Mouse (Mus musculus) hindbrain, embryonic 14.5 days (tissue): ENCODE data around the gene Socs7. TPM values are rescaled to one million over a fixed set of nuclear protein-coding genes. Genes with fewer than 3 reads are reported as not detected.
A peak's percentile ranks its signal among the peaks of the same experiment; 100 is the strongest.

ENCODE experiments used
- ATAC-seq: fragments of 200-750 bp; cut with Nextera tagmentation; 2 replicates; pipeline ENCODE4 v1.8.0; 2017; ENCODE audit warnings: moderate number of reproducible peaks, mild to moderate bottlenecking, moderate TSS enrichment, moderate library complexity; ENCODE audit not compliant: low FRiP score
- DNase-seq: peaks from one replicate; pipeline ENCODE4 v3.0.0-alpha.2; 2015; ENCODE audit warnings: low spot score
- H3K27ac ChIP-seq: fragments of 300-500 bp; sonication (generic); 2 replicates; pipeline ENCODE4 v1.5.1; 2014; ENCODE audit warnings: mild to moderate bottlenecking, moderate library complexity
- H3K27me3 ChIP-seq: fragments of 300-500 bp; sonication (generic); 2 replicates; pipeline ENCODE4 v1.6.1; 2014; ENCODE audit warnings: mild to moderate bottlenecking, low read length, mixed read lengths; ENCODE audit not compliant: control insufficient read depth, insufficient read depth
- H3K36me3 ChIP-seq: fragments of 300-500 bp; sonication (generic); replicated peaks from 2 replicates; pipeline ENCODE4 v1.6.1; 2014; ENCODE audit not compliant: control insufficient read depth, insufficient read depth
- H3K4me1 ChIP-seq: fragments of 300-500 bp; sonication (generic); replicated peaks from 2 replicates; pipeline ENCODE4 v1.6.1; 2014; ENCODE audit warnings: antibody characterized with exemption, low read length, mixed read lengths; ENCODE audit not compliant: control insufficient read depth, insufficient read depth
- H3K4me2 ChIP-seq: fragments of 300-500 bp; sonication (generic); replicated peaks from 2 replicates; pipeline ENCODE4 v1.6.1; 2014; ENCODE audit warnings: mild to moderate bottlenecking, moderate library complexity
- H3K4me3 ChIP-seq: fragments of 300-500 bp; sonication (generic); replicated peaks from 2 replicates; pipeline ENCODE4 v1.5.1; 2014; ENCODE audit warnings: mild to moderate bottlenecking, low read length
- H3K9ac ChIP-seq: fragments of 300-500 bp; sonication (generic); 2 replicates; pipeline ENCODE4 v1.6.1; 2014
- H3K9me3 ChIP-seq: fragments of 300-500 bp; sonication (generic); 2 replicates; pipeline ENCODE4 v1.6.1; 2016; ENCODE audit warnings: low read length; ENCODE audit not compliant: control insufficient read depth
- WGBS: fragments of 180-500 bp; shearing (Covaris S2); extraction: QIAGEN DNeasy Blood & Tissue Kit; methylation state at CpG from one replicate; pipeline ENCODE4 v1.1.7; 2014; 5-methylcytosine and 5-hydroxymethylcytosine counted together
- polyA plus RNA-seq: library from polyadenylated mRNA; unstranded; fragments of >200 nt; fragmentation: Nextera tagmentation; extraction: Ambion mirVana; gene quantifications from 2 replicates; pipeline ENCODE4 v1.2.1, GENCODE M21; 2014

Socs7 gene
- polyA plus RNA-seq, 1 experiment from 2014 or later, result 6.7 TPM

DNA sequence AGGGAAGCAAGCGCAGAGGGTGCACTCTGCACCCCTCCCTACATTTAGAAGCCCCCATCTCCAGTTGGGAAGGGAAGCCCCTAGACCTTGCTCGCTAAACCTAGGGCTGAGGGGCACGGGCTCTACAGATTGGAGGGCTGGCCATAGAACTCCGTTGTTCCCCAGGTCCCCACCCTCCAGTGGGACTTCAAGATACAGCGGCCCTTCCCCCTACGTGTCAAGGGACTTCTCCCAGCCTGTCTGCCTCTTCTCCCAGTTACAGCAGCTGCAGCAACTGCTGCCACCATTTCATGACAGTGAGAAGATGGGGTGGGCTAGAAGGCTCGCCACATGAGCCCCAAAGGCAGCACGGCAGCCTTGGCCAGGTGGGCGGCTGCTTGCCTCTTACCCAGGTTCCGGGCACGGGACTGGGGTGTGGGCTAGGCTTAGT, 42.4 kb downstream of the Socs7 start:
- ATAC-seq, result no peak; the same call in 1 of the 2 replicates

GRCm38 (mm10) chr11:97406094-97406951, 44.0 kb downstream of the Socs7 start:
- H3K27me3 ChIP-seq, result no peaks in the 10 kb centered on the region
- no peaks in the 10 kb centered on the region for H3K36me3 ChIP-seq
- ATAC-seq, result no peak
- peak overlapping the region; percentile 61; the same call in 1 of the 2 replicates for H3K4me3 ChIP-seq
- no peak overlapping the region for H3K27ac ChIP-seq
- no peaks in the 10 kb centered on the region for H3K9me3 ChIP-seq
- H3K4me2 ChIP-seq, result peak overlapping the region; percentile 82
- H3K4me1 ChIP-seq, result peaks cover 32% of the 10 kb centered on the region
- peak overlapping the region; percentile 78 for H3K9ac ChIP-seq
- DNase-seq, result no peak
- WGBS, result 68% methylated on average over 10 of the region's 10 CpGs

More for the DNA sequence above, 42.4 kb downstream of the Socs7 start:
- Histone ChIP-seq H3K4me1 (peaks cover 45% of the 10 kb centered on the region), H3K9ac (peak overlapping the region; percentile 78), H3K9me3 (no peaks in the 10 kb centered on the region), H3K4me2 (peak overlapping the region; percentile 82), H3K27ac (peak overlapping the region; percentile 67), H3K4me3 (peak overlapping the region; percentile 61), H3K27me3 (no peaks in the 10 kb centered on the region), H3K36me3 (no peaks in the 10 kb centered on the region)
- no peak for DNase-seq
- 2% methylated on average over 11 of the region's 11 CpGs for WGBS

DNA sequence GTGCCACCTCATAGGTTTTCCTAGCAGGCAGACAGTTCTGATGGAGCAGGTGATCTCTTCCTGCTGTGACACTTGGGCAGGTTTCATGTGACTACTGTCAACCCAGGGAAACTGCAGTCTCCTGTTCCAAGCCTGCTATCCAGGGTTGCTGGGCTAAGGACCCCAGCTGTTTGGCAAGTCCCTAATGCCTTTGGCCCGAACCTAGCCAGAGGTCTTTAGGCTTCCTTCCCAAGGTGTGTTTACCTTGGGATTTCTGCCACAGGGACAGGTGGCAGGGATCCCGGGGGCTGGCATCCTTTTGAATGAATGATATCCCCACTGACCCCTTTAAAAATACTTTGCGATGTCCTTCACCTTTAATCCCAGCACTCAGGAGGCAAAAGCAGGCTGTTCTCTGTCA, 45.1 kb downstream of the Socs7 start:
- Histone ChIP-seq H3K36me3 (no peaks in the 10 kb centered on the region), H3K27me3 (no peaks in the 10 kb centered on the region), H3K4me2 (no peak overlapping the region), H3K9me3 (no peaks in the 10 kb centered on the region), H3K4me3 (no peak overlapping the region), H3K27ac (no peak overlapping the region), H3K4me1 (peaks cover 32% of the 10 kb centered on the region), H3K9ac (no peak overlapping the region)
- WGBS, result 75% methylated on average over 3 of the region's 3 CpGs
- no peak for DNase-seq
- no peak for ATAC-seq

DNA sequence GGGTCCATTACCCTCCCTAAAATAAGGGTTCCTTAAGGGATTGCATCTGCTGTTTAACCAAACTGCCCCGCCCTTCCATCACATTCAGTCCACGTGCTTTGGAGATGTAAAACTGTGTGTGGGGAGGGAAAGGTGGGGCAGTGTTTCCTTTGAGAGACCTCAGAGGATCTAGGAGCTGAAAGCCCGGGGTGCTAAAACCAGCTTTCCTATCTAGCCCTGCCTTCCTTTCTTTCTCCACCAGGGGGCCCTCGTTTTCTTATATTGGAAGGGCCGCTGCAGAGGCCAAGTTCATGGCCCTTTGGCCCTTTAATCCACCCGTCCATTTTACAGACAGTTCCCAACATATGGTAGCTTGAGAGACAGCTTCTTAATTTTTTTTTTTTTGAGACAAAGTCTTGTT, 45.8 kb downstream of the Socs7 start:
- Histone ChIP-seq H3K36me3 (no peaks in the 10 kb centered on the region), H3K4me1 (peaks cover 32% of the 10 kb centered on the region), H3K27me3 (no peaks in the 10 kb centered on the region), H3K4me2 (no peak overlapping the region), H3K9me3 (no peaks in the 10 kb centered on the region), H3K4me3 (no peak overlapping the region), H3K27ac (no peak overlapping the region), H3K9ac (no peak overlapping the region)
- WGBS, result 2% methylated on average over 6 of the region's 6 CpGs
- ATAC-seq, result no peak
- peak; percentile 85 for DNase-seq

DNA sequence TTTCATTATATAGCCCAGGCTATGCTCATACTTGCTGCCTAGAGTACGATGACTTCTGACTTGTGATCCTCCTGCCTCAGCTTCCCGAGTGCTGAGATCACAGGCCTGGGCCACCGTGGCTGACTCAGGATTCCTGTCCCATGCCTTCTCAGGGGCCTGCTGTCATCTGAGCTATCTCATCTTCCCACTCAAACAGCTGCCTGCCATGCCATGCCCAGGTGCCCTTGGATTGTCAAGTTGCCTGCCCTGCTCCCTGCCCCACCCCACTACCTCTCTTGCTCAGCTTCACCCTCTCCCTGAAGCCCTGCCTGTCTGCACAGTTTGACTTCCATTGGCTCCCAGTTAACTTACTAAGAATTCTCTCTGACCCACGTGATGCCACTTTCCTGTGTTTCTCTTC, 48.6 kb downstream of the Socs7 start:
- Histone ChIP-seq H3K4me2 (no peak overlapping the region), H3K36me3 (no peaks in the 10 kb centered on the region), H3K9me3 (no peaks in the 10 kb centered on the region), H3K4me3 (no peak overlapping the region), H3K4me1 (peaks cover 20% of the 10 kb centered on the region), H3K27ac (no peak overlapping the region), H3K9ac (no peak overlapping the region), H3K27me3 (peaks cover 10% of the 10 kb centered on the region)
- no peak for DNase-seq
- WGBS, result 81% methylated on average over 4 of the region's 4 CpGs
- ATAC-seq, result no peak

DNA sequence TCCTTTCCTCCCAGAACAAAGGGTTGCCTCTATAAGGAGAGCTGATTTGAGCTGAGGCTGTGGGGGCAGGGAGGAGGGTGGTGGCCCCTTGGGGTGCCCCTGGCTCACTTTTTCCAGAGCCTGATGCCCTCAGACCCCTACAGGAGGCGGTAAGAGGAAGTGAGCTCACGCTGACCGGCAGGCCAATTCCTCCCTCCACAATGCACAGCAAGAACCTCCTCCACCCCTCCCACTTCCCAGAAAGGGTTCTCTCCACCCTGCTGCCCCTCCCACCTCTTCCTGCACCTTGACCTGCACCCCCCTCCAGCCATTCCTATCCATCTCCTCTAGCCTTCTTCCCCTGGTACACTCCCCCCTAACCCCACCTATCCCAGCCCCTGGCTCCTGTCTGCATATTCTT, 49.8 kb downstream of the Socs7 start:
- no peak for DNase-seq
- H3K36me3 ChIP-seq, result no peaks in the 10 kb centered on the region
- H3K27ac ChIP-seq, result no peak overlapping the region
- H3K4me3 ChIP-seq, result no peak overlapping the region
- no peak overlapping the region for H3K9ac ChIP-seq
- H3K4me1 ChIP-seq, result peaks cover 14% of the 10 kb centered on the region; the same call in 1 of the 2 replicates
- H3K9me3 ChIP-seq, result no peaks in the 10 kb centered on the region
- peaks cover 10% of the 10 kb centered on the region for H3K27me3 ChIP-seq
- no peak for ATAC-seq
- 35% methylated on average over 3 of the region's 3 CpGs for WGBS
- H3K4me2 ChIP-seq, result no peak overlapping the region

- H3K27me3 ChIP-seq, result peaks cover 10% of the 10 kb centered on the region
- H3K4me1 ChIP-seq, result peaks cover 14% of the 10 kb centered on the region; the same call in 1 of the 2 replicates
- 42% methylated on average over 10 of the region's 10 CpGs for whole genome bisulfite sequencing
- no peaks in the 10 kb centered on the region for H3K36me3 ChIP-seq
- no peak overlapping the region for H3K9ac ChIP-seq
- H3K27ac ChIP-seq, result no peak overlapping the region
- DNase-seq, result no peak
- no peak overlapping the region for H3K4me3 ChIP-seq
- H3K9me3 ChIP-seq, result no peaks in the 10 kb centered on the region
- ATAC-seq, result no peak
- no peak overlapping the region for H3K4me2 ChIP-seq
Measured at GRCm38 (mm10) chr11:97412808-97413347, 50.5 kb downstream of the Socs7 start.

DNA sequence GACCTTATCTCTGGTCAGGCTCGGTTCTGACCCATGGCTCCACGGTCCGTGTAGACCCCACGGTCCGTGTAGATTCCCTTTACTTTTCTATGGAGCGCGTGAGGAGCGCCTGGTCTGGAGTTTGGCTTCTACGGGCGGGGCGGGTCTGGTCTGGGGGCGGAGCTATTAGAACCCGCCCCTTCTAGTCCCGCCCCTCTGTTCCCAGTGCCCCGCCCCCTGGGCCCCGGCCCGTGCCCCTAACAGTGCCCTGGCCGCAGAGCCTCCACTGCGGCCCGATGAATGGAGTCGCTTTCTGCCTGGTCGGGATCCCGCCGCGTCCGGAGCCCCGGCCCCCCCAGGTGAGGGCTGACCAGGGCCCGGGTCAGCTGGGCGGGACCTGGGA, 53.0 kb downstream of the Socs7 start, which contains the start of gene Arhgap23:
TSS of gene Arhgap23 (plus strand) at position 204 of the 382 bp plus-strand sequence.
- Histone ChIP-seq H3K27me3 (peaks cover 10% of the 10 kb centered on the region), H3K9ac (peak within 1 kb of the TSS; percentile 44), H3K27ac (peak within 1 kb of the TSS; percentile 59), H3K9me3 (no peaks in the 10 kb centered on the region), H3K36me3 (no peaks in the 10 kb centered on the region), H3K4me2 (peak within 1 kb of the TSS; percentile 55), H3K4me3 (peak within 1 kb of the TSS; percentile 41), H3K4me1 (peaks cover 14% of the 10 kb centered on the region; the same call in 1 of the 2 replicates)
- WGBS, result 1% methylated on average over 29 of the region's 29 CpGs
- no peak for DNase-seq
- peak; percentile 59; the same call in 1 of the 2 replicates for ATAC-seq
